Mouse (Mus musculus): ENCODE measurements around the gene Kxd1.

Gene Kxd1

DNA sequence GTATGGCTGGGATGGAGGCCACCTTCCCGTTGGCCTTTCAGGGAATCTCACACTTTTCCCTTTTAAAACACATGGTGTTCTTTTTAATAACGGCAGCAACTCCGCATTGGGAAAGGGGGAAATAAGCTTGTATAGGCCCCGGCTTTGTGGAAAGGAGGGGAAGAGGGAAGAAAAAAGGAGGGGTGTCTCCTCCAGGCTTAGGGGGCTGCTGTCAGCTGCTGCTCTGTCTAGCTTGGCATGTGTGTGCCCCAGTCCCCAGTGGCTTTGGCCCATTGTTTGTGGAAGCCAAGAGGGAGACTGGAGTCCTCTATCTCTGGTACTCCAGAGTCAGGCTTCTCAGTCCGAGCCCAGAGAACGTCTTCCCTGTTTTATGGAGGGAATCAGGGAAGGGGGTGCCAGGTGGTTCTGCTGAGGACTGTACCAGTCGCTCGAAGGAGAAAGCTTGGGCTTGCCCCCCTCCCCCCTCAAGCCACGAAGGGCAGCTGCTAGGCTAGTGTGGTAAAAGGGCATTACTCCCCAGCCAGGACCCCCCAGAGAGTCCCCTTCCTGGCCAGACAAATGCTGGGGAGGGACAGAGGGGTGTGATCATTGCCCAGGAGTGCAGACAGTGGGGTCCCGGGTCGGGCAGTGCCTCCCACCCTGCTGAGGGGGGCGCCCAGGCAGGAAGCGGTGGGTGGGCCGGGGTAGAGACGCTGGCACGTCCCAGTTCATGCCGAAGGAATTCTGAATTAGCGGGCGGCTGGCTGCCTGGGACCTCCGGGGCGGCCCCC, 32.6 kb downstream of the Kxd1 start:
- DNase-seq (ENCODE audit: extremely low spot score, low spot score), result peak; percentile 45

DNA sequence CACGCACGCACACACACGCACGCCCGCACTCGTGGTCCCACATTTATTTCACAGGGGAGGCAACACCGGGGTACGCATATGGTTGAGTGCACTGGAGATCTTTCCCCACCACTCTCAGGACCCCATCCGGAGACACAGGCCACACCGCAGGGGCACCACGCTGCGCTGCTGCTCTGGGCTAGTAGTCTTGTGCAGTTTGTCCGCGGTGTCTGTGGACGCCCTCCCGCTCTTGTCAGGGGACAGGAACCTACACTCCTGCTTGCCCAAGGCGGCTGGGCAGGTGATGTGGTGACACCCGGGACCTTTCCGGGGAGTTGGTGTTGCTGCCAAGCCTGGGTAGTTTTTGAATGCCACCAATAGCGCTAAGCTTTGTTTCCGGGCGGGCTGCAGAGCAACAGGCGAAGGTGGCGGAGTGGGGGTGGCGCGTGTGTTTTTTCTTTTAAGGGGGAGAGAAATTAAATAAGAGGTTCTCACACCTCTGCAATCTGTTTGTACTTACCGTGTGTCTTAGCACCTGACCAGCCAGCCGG, 33.3 kb downstream of the Kxd1 start:
- DNase-seq (ENCODE audit: extremely low spot score, low spot score), result peak; percentile 50

DNA sequence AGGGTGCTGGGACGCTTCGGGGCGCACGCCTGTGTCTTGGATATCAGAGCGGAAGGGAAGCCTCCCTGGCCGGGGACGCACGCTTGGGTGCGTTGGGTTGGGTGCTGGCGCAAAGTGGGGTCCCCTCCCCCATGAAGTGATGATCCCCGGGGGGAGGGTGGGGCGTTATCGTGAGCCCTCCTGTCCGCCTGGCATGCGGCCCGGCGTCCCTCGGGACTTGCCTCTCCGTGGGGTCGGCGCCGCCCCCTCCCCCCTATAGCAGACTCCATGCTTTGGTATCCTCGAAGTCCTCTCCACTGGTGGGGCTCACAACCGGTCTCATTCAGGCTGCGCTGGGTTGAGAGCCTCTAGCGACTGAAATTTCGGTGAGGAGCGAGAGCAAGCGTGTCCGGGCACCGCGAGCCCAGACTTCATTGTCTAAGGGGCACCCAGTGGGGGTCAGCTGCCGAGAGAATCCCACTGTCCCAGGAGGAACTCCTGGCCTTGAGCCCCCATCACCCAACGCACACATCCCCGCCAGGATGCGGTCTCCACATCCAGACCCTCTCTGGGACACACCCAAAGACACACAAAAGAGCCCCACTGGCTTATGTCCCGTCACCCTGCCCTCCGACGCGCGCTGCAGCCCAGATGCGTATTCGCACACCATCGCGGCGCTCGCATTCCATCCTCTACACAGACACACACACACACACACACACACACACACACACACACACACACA, 33.9 kb downstream of the Kxd1 start:
- DNase-seq (ENCODE audit: extremely low spot score, low spot score), result peak; percentile 50

DNA sequence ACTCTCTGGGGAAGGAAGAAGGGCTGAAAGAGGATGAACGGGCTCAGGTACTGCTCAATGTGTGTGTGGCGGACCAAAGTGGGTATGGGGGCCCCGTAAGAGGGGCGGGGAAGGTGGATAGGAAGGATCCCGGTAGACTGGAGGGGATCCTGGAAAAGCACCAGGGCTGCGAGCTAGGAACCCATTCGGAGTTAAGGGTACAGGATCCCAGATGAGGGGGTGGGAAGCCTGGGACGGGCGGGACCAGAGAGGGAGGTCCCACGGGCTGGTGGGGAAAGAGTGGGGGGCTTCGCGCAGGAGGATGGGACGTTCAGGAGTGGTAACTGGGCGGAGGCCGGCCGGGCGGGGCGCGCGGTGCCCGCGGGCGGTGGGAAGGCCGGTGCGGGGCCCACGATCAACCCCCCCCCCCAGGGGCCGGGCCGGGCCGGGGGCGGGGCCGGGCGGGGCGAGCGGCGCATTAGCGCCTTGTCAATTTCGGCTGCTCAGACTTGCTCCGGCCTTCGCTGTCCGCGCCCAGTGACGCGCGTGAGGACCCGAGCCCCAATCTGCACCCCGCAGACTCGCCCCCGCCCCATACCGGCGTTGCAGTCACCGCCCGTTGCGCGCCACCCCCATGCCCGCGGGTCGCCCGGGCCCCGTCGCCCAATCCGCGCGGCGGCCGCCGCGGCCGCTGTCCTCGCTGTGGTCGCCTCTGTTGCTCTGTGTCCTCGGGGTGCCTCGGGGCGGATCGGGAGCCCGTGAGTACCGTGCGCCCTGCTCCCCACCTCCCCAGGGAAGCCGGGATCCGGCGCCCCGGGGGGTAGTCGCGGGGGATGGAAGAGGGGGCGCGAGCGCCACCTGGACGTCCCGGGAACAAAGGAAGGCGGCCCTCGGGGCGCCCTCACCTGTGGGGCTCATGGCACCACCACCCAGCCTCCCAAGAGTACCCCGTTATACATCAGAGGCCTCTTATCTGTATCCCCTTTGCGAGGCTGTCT, 34.8 kb downstream of the Kxd1 start, which contains the start of gene Crlf1:
Gene Crlf1, plus strand, starts transcription at position 495 of the 977 bp plus-strand sequence.
- peak; percentile 49 for DNase-seq (ENCODE audit: extremely low spot score, low spot score)

DNA sequence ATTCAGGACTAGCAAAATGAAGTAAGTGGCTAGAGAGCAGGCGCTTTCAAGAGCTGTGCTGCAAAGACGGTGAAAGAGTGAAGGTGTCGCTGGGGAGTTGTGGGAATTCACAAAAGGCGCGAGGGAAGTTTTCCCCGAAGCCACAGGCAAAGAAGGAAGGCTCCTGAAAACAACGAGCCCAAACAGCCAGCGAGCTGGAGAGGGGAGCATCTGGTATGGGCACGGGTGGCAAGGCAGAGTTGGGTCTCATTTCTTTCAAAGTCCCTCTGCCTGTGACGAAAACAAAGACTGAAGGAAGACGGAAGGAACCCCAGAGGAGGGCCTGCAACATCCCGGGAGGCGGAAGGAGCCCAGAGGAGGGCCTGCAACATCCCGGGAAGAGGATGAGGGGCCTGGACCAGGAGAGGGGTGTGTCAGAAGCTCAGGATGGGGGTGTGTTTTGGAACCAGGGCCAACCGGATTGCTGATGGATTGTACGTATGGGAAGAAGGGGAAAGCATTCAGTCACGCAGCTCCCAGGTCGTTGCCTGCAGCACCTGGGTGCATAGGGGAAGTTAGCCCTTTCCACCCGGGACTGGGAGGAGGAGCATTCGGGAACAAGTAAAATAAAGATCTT, 36.8 kb downstream of the Kxd1 start:
- DNase-seq (ENCODE audit: extremely low spot score, low spot score), result peak; percentile 59

DNA sequence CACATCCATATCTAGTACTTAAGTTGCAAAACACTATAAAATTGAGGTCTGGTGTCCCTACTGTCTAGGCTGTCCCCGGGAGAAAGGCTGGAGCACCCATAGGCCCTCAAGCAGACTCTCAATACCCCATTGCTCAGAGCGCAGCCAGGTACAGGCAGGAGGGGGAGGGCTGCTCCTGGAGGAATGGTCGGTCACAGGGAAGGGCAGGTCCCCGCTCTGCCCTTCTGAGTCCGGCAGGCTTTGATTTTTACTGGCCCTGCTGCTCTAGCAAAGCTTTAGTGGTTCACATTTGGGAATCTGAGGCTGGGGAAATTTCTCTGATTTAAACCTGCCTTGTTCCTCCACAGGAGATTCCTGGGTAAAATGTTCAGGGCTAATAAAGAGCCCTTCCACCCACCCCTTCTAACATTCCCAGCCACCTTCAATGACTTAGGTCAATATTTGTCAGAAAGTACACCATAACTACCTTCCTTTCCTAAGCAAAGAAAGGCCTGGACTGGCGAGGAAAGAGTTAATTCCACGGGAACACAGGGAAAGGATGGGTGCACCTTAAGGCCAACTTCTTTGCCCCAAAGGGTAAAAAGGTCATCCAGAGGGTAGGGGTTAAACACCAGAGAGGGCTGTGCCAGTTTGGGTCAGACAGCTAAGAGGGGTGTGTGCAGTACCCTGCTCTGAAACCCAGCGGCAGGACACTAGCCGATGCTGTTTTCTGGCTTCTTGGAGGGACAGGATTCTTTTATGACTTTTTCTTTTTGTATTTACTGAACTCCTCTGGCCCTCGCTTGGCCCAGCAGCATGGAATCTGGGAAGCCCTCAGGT, 37.5 kb downstream of the Kxd1 start:
- DNase-seq (ENCODE audit: extremely low spot score, low spot score), result peak; percentile 38

DNA sequence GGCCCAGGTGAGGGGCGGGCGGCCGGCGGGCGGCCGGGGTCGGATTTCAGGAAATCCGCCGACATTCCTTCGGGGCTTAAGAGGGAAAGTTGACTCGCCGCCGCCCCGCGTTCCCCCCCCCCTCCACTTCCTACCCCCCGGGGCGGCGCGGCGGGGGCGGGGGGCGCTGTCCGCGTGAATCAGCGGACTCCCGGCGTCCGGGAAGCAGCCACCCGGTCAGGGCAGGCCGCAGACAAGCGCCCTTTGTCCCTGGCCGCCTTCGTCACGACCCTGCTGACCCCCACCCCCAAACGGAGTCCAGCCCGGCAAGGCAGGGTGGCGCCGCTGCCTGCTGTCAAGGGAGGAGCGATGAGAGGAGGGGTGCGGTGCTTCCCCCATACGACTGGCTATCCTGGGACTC, 38.2 kb downstream of the Kxd1 start:
- no peak for DNase-seq (ENCODE audit: extremely low spot score, low spot score)

DNA sequence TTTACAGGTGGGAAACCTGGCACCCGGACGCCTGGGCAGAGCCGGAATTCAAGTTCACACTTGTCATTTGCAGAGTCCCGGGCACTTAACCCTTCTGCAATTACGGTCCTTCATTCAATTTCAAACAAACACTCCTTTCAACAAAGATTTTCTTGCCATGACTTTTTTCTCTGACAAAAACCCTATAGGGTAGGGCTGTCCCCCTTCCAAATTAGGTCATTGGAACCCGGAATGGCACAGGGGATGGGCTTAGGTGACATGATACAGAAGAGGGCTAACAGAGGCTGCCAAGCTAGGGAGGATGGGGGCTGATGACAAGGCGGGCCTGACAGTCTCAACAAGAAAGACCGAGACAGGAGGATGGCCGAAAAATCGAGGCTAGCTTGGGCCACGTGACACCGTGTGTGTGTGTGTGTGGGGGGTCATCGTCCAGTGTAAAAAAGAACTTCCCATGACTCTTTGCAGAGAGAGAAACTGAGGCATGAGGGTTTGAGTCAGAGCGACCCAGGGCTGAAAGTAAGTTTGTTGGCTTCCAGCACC, 38.8 kb downstream of the Kxd1 start:
- DNase-seq (ENCODE audit: extremely low spot score, low spot score), result peak; percentile 52

DNA sequence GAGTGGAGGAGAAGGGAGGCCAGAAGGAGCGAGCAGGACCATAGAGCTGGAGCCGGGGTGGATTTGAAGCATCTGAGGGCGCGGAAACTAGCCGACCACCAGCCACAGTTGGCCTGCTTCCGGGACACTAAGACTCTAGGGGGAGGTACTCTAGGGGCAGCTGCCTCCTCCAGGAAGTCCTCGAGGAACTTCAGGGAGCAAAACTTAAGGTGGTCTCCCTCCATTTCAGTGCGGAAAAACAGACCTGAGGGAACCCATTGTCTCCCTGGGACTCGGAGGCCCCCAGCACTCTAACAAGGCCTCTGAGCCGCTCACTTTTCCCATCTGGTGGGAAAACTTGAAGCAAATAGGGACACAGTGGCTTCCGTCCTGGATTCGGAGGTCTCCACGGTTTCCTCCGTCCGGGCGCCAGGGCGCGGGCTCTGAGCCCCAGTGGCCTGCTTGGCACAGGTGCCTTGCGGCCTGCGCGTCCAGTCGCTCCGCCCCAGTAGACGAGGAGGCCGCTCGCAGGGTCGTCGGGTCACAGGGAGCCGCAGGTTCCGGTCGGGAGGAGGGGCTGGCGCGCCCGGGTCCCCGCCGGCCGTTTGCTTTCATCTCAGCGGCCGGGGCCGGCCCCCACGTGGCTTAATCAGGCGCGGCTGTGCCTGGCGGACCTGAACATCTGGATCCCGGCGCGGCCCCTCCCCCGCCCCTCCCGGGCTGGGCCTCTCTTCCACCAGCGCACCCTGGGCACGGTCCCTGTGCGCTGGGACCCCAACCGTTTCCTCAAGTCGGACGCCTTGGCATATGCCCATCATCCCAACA, 39.6 kb downstream of the Kxd1 start:
- DNase-seq (ENCODE audit: extremely low spot score, low spot score), result peak; percentile 76

DNA sequence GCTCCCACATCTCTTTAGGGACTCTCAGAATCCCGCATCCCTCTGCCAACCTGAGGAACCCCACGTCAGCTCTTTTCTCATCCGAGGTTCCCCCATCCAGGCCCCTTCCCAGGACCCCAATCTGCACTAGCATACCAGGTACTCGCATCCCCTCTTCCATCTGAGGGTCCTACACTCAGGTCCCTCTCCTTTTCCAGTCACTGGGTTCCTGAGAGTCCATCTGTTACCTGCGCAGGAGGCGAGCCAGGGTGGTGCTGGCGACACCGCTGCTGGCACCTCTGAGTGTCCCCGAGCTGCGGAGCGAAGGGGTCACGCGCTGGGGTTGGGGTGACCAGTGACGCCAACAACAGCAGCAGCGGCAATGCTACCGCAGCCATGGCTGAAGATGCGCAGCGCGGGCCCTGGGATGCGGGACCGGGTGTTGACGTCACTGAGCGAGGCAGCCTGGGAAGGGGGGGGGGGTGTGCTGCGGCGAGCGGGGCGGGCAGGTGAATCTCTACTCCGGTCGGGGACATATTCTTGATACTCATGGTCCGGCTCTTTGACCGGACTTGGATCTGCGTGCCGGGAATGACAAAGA, 40.7 kb downstream of the Kxd1 start, which contains the start of gene Tmem59l:
Gene Tmem59l, minus strand, starts transcription at position 418 of the 580 bp plus-strand sequence.
- peak; percentile 37 for DNase-seq (ENCODE audit: extremely low spot score, low spot score)

DNA sequence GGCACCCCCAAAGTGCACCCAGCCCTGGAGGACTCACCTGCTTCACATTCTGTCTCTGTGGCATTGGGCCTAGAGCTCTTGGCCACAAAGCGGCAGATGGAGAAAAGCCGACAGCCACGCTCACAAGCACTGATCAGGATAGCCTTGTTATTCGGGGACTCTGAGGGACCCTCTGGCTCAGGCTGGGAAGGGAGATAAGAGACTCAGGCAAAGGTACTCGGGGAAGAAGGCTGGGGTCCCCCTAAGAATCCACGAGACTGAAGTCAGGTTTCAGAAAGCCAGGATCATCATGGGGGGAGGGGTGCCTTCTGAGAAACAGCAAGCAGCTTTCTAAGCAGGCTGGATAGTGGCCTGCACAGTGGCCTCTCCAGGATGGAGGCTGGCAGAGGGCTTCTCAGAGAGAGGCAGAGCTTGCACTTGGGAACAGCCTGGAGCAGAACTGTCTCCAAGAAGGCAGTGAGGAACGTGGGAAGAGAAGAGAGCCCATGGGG, 41.5 kb downstream of the Kxd1 start:
- no peak for DNase-seq (ENCODE audit: extremely low spot score, low spot score)

DNA sequence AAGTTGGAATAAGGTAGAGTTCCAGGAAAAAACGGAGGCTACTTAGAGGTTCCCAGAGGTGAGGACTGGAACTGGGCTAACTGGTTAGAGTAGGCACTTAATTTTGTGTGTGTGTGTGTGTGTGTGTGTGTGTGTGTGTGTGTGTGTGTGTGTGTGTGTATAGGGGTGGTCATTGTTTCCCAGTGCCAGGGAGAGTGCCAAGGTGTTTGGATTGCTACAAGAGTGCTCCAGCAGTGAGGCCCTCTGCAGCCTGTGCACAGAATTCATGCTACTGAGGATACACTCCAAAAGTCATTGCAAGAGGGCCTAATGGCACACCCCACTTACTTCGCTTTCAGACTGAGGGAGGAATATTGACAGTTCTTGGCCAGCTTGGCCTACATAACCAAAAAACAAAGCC, 44.8 kb downstream of the Kxd1 start:
- no peak for DNase-seq (ENCODE audit: extremely low spot score, low spot score)

DNA sequence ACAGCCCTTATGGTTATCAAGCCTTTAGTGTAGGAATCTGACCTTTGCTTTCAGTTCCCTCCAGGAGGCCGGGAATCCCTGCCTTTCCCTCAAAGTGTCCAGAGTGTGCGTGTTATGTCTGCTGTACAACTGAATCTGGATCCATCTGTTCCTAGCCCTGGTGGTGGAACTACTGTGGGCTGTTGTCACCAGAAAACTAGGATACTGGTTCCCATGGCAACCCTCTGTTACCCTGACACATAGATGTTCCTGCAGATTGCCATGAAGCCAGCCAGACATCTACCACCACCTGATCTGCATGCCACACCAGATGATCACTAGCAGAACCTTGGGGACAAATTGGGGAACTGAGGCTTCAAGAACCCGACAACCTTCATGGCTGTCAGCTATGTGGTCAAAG, 45.8 kb downstream of the Kxd1 start:
- DNase-seq (ENCODE audit: extremely low spot score, low spot score), result no peak

DNA sequence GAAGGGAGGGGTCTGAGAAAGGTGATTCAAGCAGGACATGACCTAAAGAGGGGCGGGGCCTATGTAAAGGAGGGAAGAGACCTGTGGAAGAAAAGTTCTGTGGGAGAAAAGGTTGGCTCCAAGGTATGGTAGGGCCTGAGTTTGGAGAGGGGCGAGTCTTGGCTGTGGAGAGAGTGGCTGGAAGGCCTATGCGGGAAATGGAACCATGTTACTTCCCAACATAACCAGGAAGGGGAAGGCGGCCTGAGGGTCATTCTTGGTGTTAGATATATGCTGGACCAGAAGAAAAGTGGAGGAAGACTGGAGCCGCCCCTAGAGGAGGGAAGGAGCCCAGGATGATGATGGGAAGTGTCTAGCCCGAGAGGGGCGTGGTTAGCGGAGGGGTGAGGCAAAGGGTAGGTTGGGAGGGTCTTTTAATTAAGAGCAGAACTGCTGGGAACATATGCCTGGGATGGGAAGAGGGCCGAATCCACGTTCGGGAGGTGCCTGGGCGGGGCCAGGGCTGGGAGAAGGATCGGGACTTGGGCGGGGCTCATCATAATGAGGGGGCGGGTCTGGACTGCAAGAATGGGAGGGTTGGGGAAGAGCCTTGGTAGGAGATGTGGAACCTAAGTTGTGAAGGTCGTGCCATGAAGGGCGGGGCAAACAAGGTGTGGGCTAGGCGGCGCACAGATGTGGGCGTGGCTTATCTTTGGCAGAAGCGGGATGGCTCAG, 50.3 kb downstream of the Kxd1 start:
- peak; percentile 40 for DNase-seq (ENCODE audit: extremely low spot score, low spot score)

DNA sequence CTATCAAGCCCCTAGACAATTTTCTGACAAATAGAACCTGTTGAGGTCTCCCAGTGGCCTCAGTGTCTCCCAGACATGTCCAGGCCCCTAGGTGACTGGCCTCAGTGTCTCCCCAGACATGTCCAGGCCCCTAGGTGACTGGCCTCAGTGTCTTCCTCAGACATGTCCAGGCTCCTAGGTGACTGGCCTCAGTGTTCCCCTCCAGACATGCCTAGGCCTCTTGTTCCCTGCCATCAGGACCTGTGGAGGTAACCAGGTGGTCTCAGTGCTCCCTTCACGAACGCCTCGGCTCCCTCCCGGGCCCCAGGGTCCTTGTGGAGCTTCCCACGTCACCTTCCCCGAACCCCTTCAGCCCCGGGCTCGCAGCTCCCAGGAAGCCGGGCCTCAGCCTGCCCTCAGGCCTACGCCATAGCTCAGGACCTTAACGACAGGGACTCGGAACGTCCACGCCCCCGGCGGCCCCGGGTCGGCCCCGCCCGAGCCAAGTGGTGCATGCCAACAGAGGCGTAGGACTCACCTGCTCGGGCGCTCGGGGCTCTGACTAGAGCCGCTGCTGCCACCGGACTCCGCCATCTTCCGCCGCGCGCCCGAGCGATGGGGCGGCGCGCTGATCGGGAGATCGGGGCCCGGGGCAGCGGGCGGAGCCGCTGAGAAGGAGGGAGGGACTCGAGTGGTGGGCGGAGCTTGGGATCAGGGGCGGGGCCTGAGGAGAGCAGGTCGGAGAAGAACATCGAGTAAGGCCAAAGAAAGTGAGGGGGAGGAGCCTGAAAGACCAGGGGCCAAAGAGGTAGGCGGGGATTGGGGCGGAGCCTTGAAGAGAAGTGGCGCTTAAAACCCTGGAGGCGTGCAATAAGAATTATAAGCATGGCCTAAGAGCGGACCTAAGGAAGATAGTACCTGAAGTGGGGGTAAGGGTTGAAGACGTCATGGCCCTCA, 51.2 kb downstream of the Kxd1 start, which contains the start of gene Klhl26:
Gene Klhl26, minus strand, starts transcription at position 636 of the 936 bp plus-strand sequence.
- peak; percentile 92 for DNase-seq (ENCODE audit: extremely low spot score, low spot score)

DNA sequence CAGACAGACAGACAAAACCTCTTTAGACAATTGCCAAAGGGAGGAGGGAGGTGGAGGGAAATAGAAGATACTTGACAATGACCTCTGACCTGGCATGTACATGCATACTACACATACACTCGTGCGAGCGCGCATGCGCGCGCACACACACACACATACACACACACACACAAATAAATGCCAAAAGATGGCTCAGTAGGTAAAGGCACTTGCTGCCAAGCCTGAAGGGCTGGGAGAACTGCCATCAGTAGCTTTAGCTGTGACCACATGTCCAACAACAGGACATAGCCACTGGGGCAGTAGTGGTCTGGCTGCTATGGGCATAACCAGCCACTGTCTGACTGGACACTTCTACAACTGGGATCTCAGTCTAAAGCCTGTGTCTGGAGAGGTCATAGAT, 55.9 kb downstream of the Kxd1 start:
- DNase-seq (ENCODE audit: extremely low spot score, low spot score), result no peak
